Mouse (Mus musculus) stomach, embryonic 15.5 days (tissue): ENCODE results near the gene Itga3. TPM values are rescaled to one million over a fixed set of nuclear protein-coding genes. Genes with fewer than 3 reads are reported as not detected.

ENCODE experiments used
- ATAC-seq: fragments of 200-750 bp; cut with Nextera tagmentation; 2 replicates; pipeline ENCODE4 v1.8.0; 2017; ENCODE audit warnings: low read depth, moderate number of reproducible peaks, moderate TSS enrichment; ENCODE audit not compliant: insufficient read depth, low FRiP score
- H3K27ac ChIP-seq: fragments of 300-500 bp; sonication (generic); 2 replicates; pipeline ENCODE4 v1.5.1; 2015; ENCODE audit warnings: mild to moderate bottlenecking, inconsistent platforms
- H3K27me3 ChIP-seq: fragments of 300-500 bp; sonication (generic); replicated peaks from 2 replicates; pipeline ENCODE4 v1.6.1; 2015; ENCODE audit warnings: inconsistent platforms
- H3K36me3 ChIP-seq: fragments of 300-500 bp; sonication (generic); 2 replicates; pipeline ENCODE4 v1.6.1; 2015; ENCODE audit warnings: inconsistent platforms
- H3K4me1 ChIP-seq: fragments of 300-500 bp; sonication (generic); 2 replicates; pipeline ENCODE4 v1.6.1; 2015; ENCODE audit warnings: inconsistent platforms
- H3K4me2 ChIP-seq: fragments of 300-500 bp; sonication (generic); 2 replicates; pipeline ENCODE4 v1.6.1; 2015; ENCODE audit warnings: mild to moderate bottlenecking, inconsistent platforms
- H3K4me3 ChIP-seq: fragments of 300-500 bp; sonication (generic); replicated peaks from 2 replicates; pipeline ENCODE4 v1.5.1; 2015; ENCODE audit warnings: inconsistent platforms
- H3K9ac ChIP-seq: fragments of 300-500 bp; sonication (generic); 2 replicates; pipeline ENCODE4 v1.6.1; 2015; ENCODE audit warnings: inconsistent platforms
- H3K9me3 ChIP-seq: fragments of 300-500 bp; sonication (generic); 2 replicates; pipeline ENCODE4 v1.6.1; 2016; ENCODE audit warnings: inconsistent platforms
- WGBS: fragments of 180-500 bp; shearing (Covaris S2); methylation state at CpG from one replicate; pipeline ENCODE4 v1.1.7; 2015; 5-methylcytosine and 5-hydroxymethylcytosine counted together
- polyA plus RNA-seq: library from polyadenylated mRNA; unstranded; fragments of >200 nt; fragmentation: Nextera tagmentation; extraction: Ambion mirVana; gene quantifications from 2 replicates; pipeline ENCODE4 v1.2.1, GENCODE M21; 2015

Itga3 gene
- 23.8 and 24.1 TPM in 2 replicates for polyA plus RNA-seq

GRCm38 (mm10) chr11:95076536-95077111, at the start of gene Itga3:
TSS of gene Itga3 (minus strand) at chr11:95076801.
- Histone ChIP-seq H3K27ac (peak within 1 kb of the TSS; percentile 91), H3K36me3 (no peaks in the 10 kb centered on the region), H3K9ac (peak within 1 kb of the TSS; percentile 61), H3K4me1 (peaks cover 63% of the 10 kb centered on the region), H3K4me2 (peak within 1 kb of the TSS; percentile 90), H3K27me3 (peaks cover 12% of the 10 kb centered on the region; the same call in 1 of the 2 replicates), H3K9me3 (no peaks in the 10 kb centered on the region), H3K4me3 (peak within 1 kb of the TSS; percentile 61)
- WGBS, result under 1% methylated on average over 44 of the region's 51 CpGs
- ATAC-seq, result peak; percentile 78

- 35% methylated on average over 7 of the region's 7 CpGs for WGBS
- no peak for ATAC-seq
- no peak overlapping the region for H3K9ac ChIP-seq
- no peak overlapping the region for H3K27ac ChIP-seq
- H3K36me3 ChIP-seq, result no peaks in the 10 kb centered on the region
- H3K4me2 ChIP-seq, result no peak overlapping the region
- peaks cover 43% of the 10 kb centered on the region for H3K27me3 ChIP-seq
- H3K4me3 ChIP-seq, result no peak overlapping the region
- H3K4me1 ChIP-seq, result peaks cover 19% of the 10 kb centered on the region
- no peaks in the 10 kb centered on the region for H3K9me3 ChIP-seq
These were observed 48.9 kb upstream of the Itga3 start for GRCm38 (mm10) chr11:95125366-95125948.

- H3K27me3 ChIP-seq, result peaks cover 68% of the 10 kb centered on the region
- H3K4me2 ChIP-seq, result peak overlapping the region; percentile 82; the same call in 1 of the 2 replicates
- H3K9me3 ChIP-seq, result no peaks in the 10 kb centered on the region
- H3K4me3 ChIP-seq, result peak overlapping the region; percentile 40
- no peak overlapping the region for H3K27ac ChIP-seq
- H3K4me1 ChIP-seq, result peaks cover 27% of the 10 kb centered on the region
- WGBS, result 55% methylated on average over 6 of the region's 6 CpGs
- no peak overlapping the region for H3K9ac ChIP-seq
- no peak for ATAC-seq
- no peaks in the 10 kb centered on the region for H3K36me3 ChIP-seq
These were observed 45.5 kb upstream of the Itga3 start for GRCm38 (mm10) chr11:95122100-95122489.

GRCm38 (mm10) chr11:95121161-95122099, 44.8 kb upstream of the Itga3 start:
- H3K27me3 ChIP-seq, result peaks cover 68% of the 10 kb centered on the region
- 3% methylated on average over 59 of the region's 63 CpGs for WGBS

GRCm38 (mm10) chr11:95120633-95121020, 44.0 kb upstream of the Itga3 start:
- peak overlapping the region; percentile 82 for H3K4me2 ChIP-seq
- peak overlapping the region; percentile 40 for H3K4me3 ChIP-seq
- no peak overlapping the region for H3K27ac ChIP-seq
- no peaks in the 10 kb centered on the region for H3K9me3 ChIP-seq
- H3K27me3 ChIP-seq, result peaks cover 68% of the 10 kb centered on the region
- H3K36me3 ChIP-seq, result no peaks in the 10 kb centered on the region
- ATAC-seq, result no peak
- no peak overlapping the region for H3K9ac ChIP-seq
- peaks cover 19% of the 10 kb centered on the region for H3K4me1 ChIP-seq
- WGBS, result 2% methylated on average over 21 of the region's 21 CpGs

More at GRCm38 (mm10) chr11:95121161-95122099, 44.8 kb upstream of the Itga3 start:
- Histone ChIP-seq H3K27ac (no peak overlapping the region), H3K4me3 (peak overlapping the region; percentile 40), H3K9me3 (no peaks in the 10 kb centered on the region), H3K4me1 (peaks cover 22% of the 10 kb centered on the region), H3K4me2 (peak overlapping the region; percentile 82), H3K36me3 (no peaks in the 10 kb centered on the region), H3K9ac (no peak overlapping the region)
- ATAC-seq, result no peak

- Histone ChIP-seq H3K9ac (no peak within 1 kb of the TSS), H3K9me3 (no peaks in the 10 kb centered on the region), H3K27ac (no peak within 1 kb of the TSS), H3K4me2 (peak within 1 kb of the TSS; percentile 82), H3K36me3 (no peaks in the 10 kb centered on the region), H3K4me3 (peak within 1 kb of the TSS; percentile 40), H3K27me3 (peaks cover 64% of the 10 kb centered on the region), H3K4me1 (peaks cover 19% of the 10 kb centered on the region)
- no peak; the same call in 1 of the 2 replicates for ATAC-seq
- 1% methylated on average over 55 of the region's 55 CpGs for WGBS
These were observed 43.5 kb upstream of the Itga3 start, which contains the start of gene Dlx3 for GRCm38 (mm10) chr11:95119990-95120632. TSS of gene Dlx3 (plus strand) at chr11:95120119.

GRCm38 (mm10) chr11:95118505-95118904, 41.9 kb upstream of the Itga3 start:
- no peak overlapping the region for H3K27ac ChIP-seq
- H3K36me3 ChIP-seq, result no peaks in the 10 kb centered on the region
- no peak overlapping the region for H3K4me2 ChIP-seq
- peaks cover 53% of the 10 kb centered on the region for H3K27me3 ChIP-seq
- H3K4me1 ChIP-seq, result peaks cover 19% of the 10 kb centered on the region
- H3K4me3 ChIP-seq, result no peak overlapping the region
- 2% methylated on average over 8 of the region's 8 CpGs for WGBS
- no peaks in the 10 kb centered on the region for H3K9me3 ChIP-seq
- no peak overlapping the region for H3K9ac ChIP-seq
- no peak for ATAC-seq

GRCm38 (mm10) chr11:95117030-95117429, 40.4 kb upstream of the Itga3 start:
- ATAC-seq, result peak; percentile 69
- Histone ChIP-seq H3K4me2 (no peak overlapping the region), H3K4me1 (peaks cover 19% of the 10 kb centered on the region), H3K27me3 (peaks cover 38% of the 10 kb centered on the region), H3K9ac (no peak overlapping the region), H3K4me3 (no peak overlapping the region), H3K27ac (no peak overlapping the region), H3K9me3 (no peaks in the 10 kb centered on the region), H3K36me3 (no peaks in the 10 kb centered on the region)
- WGBS, result 4% methylated on average over 6 of the region's 6 CpGs

GRCm38 (mm10) chr11:95110081-95110480, 33.5 kb upstream of the Itga3 start:
- Histone ChIP-seq H3K4me2 (no peak overlapping the region), H3K9me3 (no peaks in the 10 kb centered on the region)
- ATAC-seq, result no peak

GRCm38 (mm10) chr11:95109000-95109399, 32.4 kb upstream of the Itga3 start:
- 0 out of 2 replicates have a peak, but pooled peaks cover 5% of the 10 kb centered on the region for H3K27me3 ChIP-seq
- H3K27ac ChIP-seq, result no peak overlapping the region
- 76% methylated on average over 2 of the region's 2 CpGs for WGBS
- no peak overlapping the region for H3K4me2 ChIP-seq
- no peak for ATAC-seq
- H3K9ac ChIP-seq, result no peak overlapping the region
- no peaks in the 10 kb centered on the region for H3K9me3 ChIP-seq
- H3K4me1 ChIP-seq, result peaks cover 11% of the 10 kb centered on the region
- no peaks in the 10 kb centered on the region for H3K36me3 ChIP-seq
- no peak overlapping the region for H3K4me3 ChIP-seq

More at GRCm38 (mm10) chr11:95110081-95110480, 33.5 kb upstream of the Itga3 start:
- H3K4me3 ChIP-seq, result no peak overlapping the region
- no peak overlapping the region for H3K27ac ChIP-seq
- 0 out of 2 replicates have a peak, but pooled peaks cover 5% of the 10 kb centered on the region for H3K27me3 ChIP-seq
- no peak overlapping the region for H3K9ac ChIP-seq
- WGBS, result 86% methylated on average over 7 of the region's 7 CpGs
- no peaks in the 10 kb centered on the region for H3K36me3 ChIP-seq
- H3K4me1 ChIP-seq, result peaks cover 11% of the 10 kb centered on the region
